Mouse (Mus musculus) MEL (cell line): ENCODE measurements around the gene Nxt1.

ENCODE experiments used
- CTCF ChIP-seq, 3 experiments: IDR thresholded peaks in 2 of 3; conservative IDR thresholded peaks in 1 of 3; 2 replicates each; pipeline ENCODE4 v1.5.1; 2011 to 2012; ENCODE audit warnings: low read length in 3 of 3, low read depth in 2 of 3, mild to moderate bottlenecking in 2 of 3, improper control_type of control experiment in 1 of 3, inconsistent platforms in 1 of 3, mixed read lengths in 1 of 3, moderate library complexity in 1 of 3; ENCODE audit not compliant: control insufficient read depth in 1 of 3, insufficient read depth in 1 of 3, poor library complexity in 1 of 3, severe bottlenecking in 1 of 3
- EP300 ChIP-seq, 2 experiments: IDR thresholded peaks; 2 replicates each; pipeline ENCODE4 v1.6.1; 2011; ENCODE audit warnings: improper control_type of control experiment in 2 of 2, low read length in 2 of 2, low read depth in 1 of 2, mild to moderate bottlenecking in 1 of 2
- GATA1 ChIP-seq: IDR thresholded peaks from 2 replicates; pipeline ENCODE4 v1.6.1; 2011; ENCODE audit warnings: low read depth, low read length, improper control_type of control experiment
- POLR2A ChIP-seq, 2 experiments: IDR thresholded peaks; 2 replicates each; pipeline ENCODE4 v1.6.1; 2011 to 2012; ENCODE audit warnings: low read length in 2 of 2, mild to moderate bottlenecking in 2 of 2, control low read depth in 1 of 2, improper control_type of control experiment in 1 of 2, low read depth in 1 of 2, moderate library complexity in 1 of 2; ENCODE audit not compliant: control insufficient read depth in 1 of 2, insufficient read depth in 1 of 2, poor library complexity in 1 of 2
- POLR2AphosphoS5 ChIP-seq: IDR thresholded peaks from 2 replicates; pipeline ENCODE4 v1.6.1; 2012; ENCODE audit warnings: low read depth, borderline replicate concordance, mild to moderate bottlenecking, inconsistent platforms, low read length, moderate library complexity, mixed read lengths
- RCOR1 ChIP-seq: IDR thresholded peaks from 2 replicates; pipeline ENCODE4 v1.6.1; 2012; ENCODE audit warnings: low read depth, mild to moderate bottlenecking, inconsistent platforms, low read length, improper control_type of control experiment
- SIN3A ChIP-seq: IDR thresholded peaks from 2 replicates; pipeline ENCODE4 v1.6.1; 2012; ENCODE audit warnings: low read length, improper control_type of control experiment, inconsistent platforms
- USF1 ChIP-seq: IDR thresholded peaks from 2 replicates; pipeline ENCODE4 v1.6.1; 2014; ENCODE audit warnings: low read depth, mild to moderate bottlenecking, inconsistent platforms, low read length, improper control_type of control experiment, moderate library complexity

GRCm38 (mm10) chr2:148623067-148623466 is 49.3 kb upstream of the Nxt1 start:
- TF ChIP-seq GATA1 (no peak), USF1 (no peak), POLR2AphosphoS5 (no peak), CTCF (IDR thresholded peaks at IDR 0.05 in 2 of 3, conservative IDR thresholded peaks at IDR 0.05 in 1 of 3; ENCODE audit: control insufficient read depth in 1 of 3, insufficient read depth in 1 of 3, low read depth in 2 of 3, low read length in 3 of 3, poor library complexity in 1 of 3, severe bottlenecking in 1 of 3) (no peak), RCOR1 (no peak), POLR2A (IDR thresholded peaks at IDR 0.05; ENCODE audit: control insufficient read depth in 1 of 2, insufficient read depth in 1 of 2, low read depth in 1 of 2, low read length in 2 of 2, poor library complexity in 1 of 2) (no peak), SIN3A (no peak), EP300 (IDR thresholded peaks at IDR 0.05; ENCODE audit: low read depth in 1 of 2, low read length in 2 of 2) (no peak)
